Mouse (Mus musculus) CH12.LX (cell line): ENCODE results near the gene Zfp688. TPM values are rescaled to one million over a fixed set of nuclear protein-coding genes. Genes with fewer than 3 reads are reported as not detected.

Source experiments
- DNase-seq: peaks from one replicate; pipeline ENCODE4 v3.0.0-alpha.2; 2013; ENCODE audit errors: extremely low read depth
- H3K27ac ChIP-seq: 2 replicates; pipeline ENCODE4 v1.5.1; 2012; ENCODE audit warnings: low read depth, mild to moderate bottlenecking, control low read depth, moderate library complexity; ENCODE audit not compliant: insufficient read depth
- H3K27me3 ChIP-seq: replicated peaks from 2 replicates; pipeline ENCODE3; 2012; ENCODE audit warnings: inconsistent platforms
- H3K36me3 ChIP-seq, 2 experiments: replicated peaks in 1 of 2; 2 replicates each; pipeline versions ENCODE3 to v1.6.1; 2012; ENCODE audit warnings: inconsistent platforms in 1 of 2, low read length in 1 of 2, mild to moderate bottlenecking in 1 of 2, mixed read lengths in 1 of 2, moderate library complexity in 1 of 2; ENCODE audit not compliant: control insufficient read depth in 1 of 2, insufficient read depth in 1 of 2
- H3K4me1 ChIP-seq, 2 experiments: 2 replicates each; pipeline ENCODE4 v1.6.1; 2012; ENCODE audit warnings: inconsistent platforms in 1 of 2, moderate library complexity in 1 of 2; ENCODE audit not compliant: insufficient read depth in 2 of 2, control insufficient read depth in 1 of 2
- H3K4me2 ChIP-seq: 2 replicates; pipeline ENCODE4 v1.6.1; 2012; ENCODE audit warnings: low read depth, mild to moderate bottlenecking, control low read depth; ENCODE audit not compliant: poor library complexity, insufficient read depth, severe bottlenecking
- H3K4me3 ChIP-seq, 3 experiments: fragments of 150-350 bp in 1 of 3; sonication (generic) in 1 of 3; replicated peaks in 1 of 3; 2 replicates each; pipeline versions ENCODE3 to v1.5.1; 2011 to 2012; ENCODE audit warnings: low read depth in 2 of 3, low read length in 2 of 3, mild to moderate bottlenecking in 2 of 3, moderate library complexity in 2 of 3, control low read depth in 1 of 3, improper control_type of control experiment in 1 of 3, inconsistent platforms in 1 of 3, mixed read lengths in 1 of 3; ENCODE audit not compliant: poor library complexity in 1 of 3
- H3K79me2 ChIP-seq: replicated peaks from 2 replicates; pipeline ENCODE4 v1.6.1; 2012; ENCODE audit warnings: mild to moderate bottlenecking, moderate library complexity; ENCODE audit not compliant: control insufficient read depth, poor library complexity, insufficient read depth, severe bottlenecking; ENCODE audit errors: extremely low read depth
- H3K9ac ChIP-seq: 2 replicates; pipeline ENCODE4 v1.6.1; 2012; ENCODE audit warnings: low read depth, mild to moderate bottlenecking, control low read depth, moderate library complexity; ENCODE audit not compliant: insufficient read depth
- H3K9me3 ChIP-seq: replicated peaks from 2 replicates; pipeline ENCODE3; 2012; ENCODE audit warnings: low read length, inconsistent platforms, mixed read lengths
- CHD1 ChIP-seq: IDR thresholded peaks from 2 replicates; pipeline ENCODE4 v1.6.1; 2012; ENCODE audit warnings: low read depth, low read length, improper control_type of control experiment, inconsistent platforms
- CHD2 ChIP-seq: IDR thresholded peaks from 2 replicates; pipeline ENCODE4 v1.6.1; 2011; ENCODE audit warnings: low read length, improper control_type of control experiment
- E2F4 ChIP-seq: IDR thresholded peaks from 2 replicates; pipeline ENCODE4 v1.6.1; 2011; ENCODE audit warnings: low read depth, low read length, improper control_type of control experiment; ENCODE audit not compliant: insufficient replicate concordance
- ELF1 ChIP-seq: IDR thresholded peaks from 2 replicates; pipeline ENCODE4 v1.6.1; 2014; ENCODE audit warnings: low read depth, mild to moderate bottlenecking, inconsistent platforms, low read length, improper control_type of control experiment
- EP300 ChIP-seq: IDR thresholded peaks from 2 replicates; pipeline ENCODE4 v1.6.1; 2011; ENCODE audit warnings: low read length, improper control_type of control experiment
- JUN ChIP-seq: IDR thresholded peaks from 2 replicates; pipeline ENCODE4 v1.6.1; 2011; ENCODE audit warnings: low read depth, mild to moderate bottlenecking, low read length, improper control_type of control experiment, moderate library complexity; ENCODE audit not compliant: insufficient read depth
- JUND ChIP-seq: conservative IDR thresholded peaks from 2 replicates; pipeline ENCODE4 v1.6.1; 2011; ENCODE audit warnings: low read depth, low read length, improper control_type of control experiment
- MAFK ChIP-seq: IDR thresholded peaks from 2 replicates; pipeline ENCODE4 v1.6.1; 2011; ENCODE audit warnings: low read length, improper control_type of control experiment; ENCODE audit not compliant: insufficient replicate concordance
- MAX ChIP-seq: IDR thresholded peaks from 2 replicates; pipeline ENCODE4 v1.6.1; 2011; ENCODE audit warnings: low read length, improper control_type of control experiment
- MAZ ChIP-seq: IDR thresholded peaks from 2 replicates; pipeline ENCODE4 v1.6.1; 2012; ENCODE audit warnings: low read depth, mild to moderate bottlenecking, inconsistent platforms, low read length, improper control_type of control experiment, moderate library complexity
- MYC ChIP-seq: IDR thresholded peaks from 2 replicates; pipeline ENCODE4 v1.6.1; 2011; ENCODE audit warnings: low read depth, mild to moderate bottlenecking, improper control_type of control experiment, low read length
- NRF1 ChIP-seq: IDR thresholded peaks from 2 replicates; pipeline ENCODE4 v1.6.1; 2014; ENCODE audit warnings: low read depth, mild to moderate bottlenecking, inconsistent platforms, low read length, improper control_type of control experiment, moderate library complexity
- PAX5 ChIP-seq: IDR thresholded peaks from 2 replicates; pipeline ENCODE4 v1.6.1; 2012; ENCODE audit warnings: low read length, inconsistent platforms, mixed read lengths
- POLR2A ChIP-seq: IDR thresholded peaks from 2 replicates; pipeline ENCODE4 v1.6.1; 2011; ENCODE audit warnings: low read depth, mild to moderate bottlenecking, improper control_type of control experiment, low read length
- POLR2AphosphoS2 ChIP-seq: IDR thresholded peaks from 2 replicates; pipeline ENCODE4 v1.6.1; 2011; ENCODE audit warnings: low read depth, low read length, improper control_type of control experiment
- RAD21 ChIP-seq: IDR thresholded peaks from 2 replicates; pipeline ENCODE4 v1.6.1; 2011; ENCODE audit warnings: low read depth, mild to moderate bottlenecking, low read length, improper control_type of control experiment, moderate library complexity
- RCOR1 ChIP-seq: conservative IDR thresholded peaks from 2 replicates; pipeline ENCODE4 v1.6.1; 2012; ENCODE audit warnings: low read depth, mild to moderate bottlenecking, inconsistent platforms, low read length, improper control_type of control experiment
- TCF12 ChIP-seq: IDR thresholded peaks from 2 replicates; pipeline ENCODE4 v1.6.1; 2014; ENCODE audit warnings: low read depth, mild to moderate bottlenecking, inconsistent platforms, low read length, improper control_type of control experiment
- UBTF ChIP-seq: IDR thresholded peaks from 2 replicates; pipeline ENCODE4 v1.6.1; 2012; ENCODE audit warnings: low read depth, mild to moderate bottlenecking, inconsistent platforms, low read length, improper control_type of control experiment, moderate library complexity
- USF1 ChIP-seq: IDR thresholded peaks from 2 replicates; pipeline ENCODE4 v1.6.1; 2014; ENCODE audit warnings: low read depth, mild to moderate bottlenecking, inconsistent platforms, low read length, improper control_type of control experiment
- USF2 ChIP-seq: conservative IDR thresholded peaks from 2 replicates; pipeline ENCODE4 v1.6.1; 2011; ENCODE audit warnings: low read depth, low read length, improper control_type of control experiment
- ZC3H11A ChIP-seq: IDR thresholded peaks from 2 replicates; pipeline ENCODE4 v1.6.1; 2012; ENCODE audit warnings: low read depth, mild to moderate bottlenecking, inconsistent platforms, low read length, improper control_type of control experiment
- dilution Hi-C: fragments of 300-500 bp; cut with MboI; formaldehyde crosslinking; loops from 2 replicates; pipeline ENCODE4 v1.14.3; 2020; ENCODE audit warnings: low sequenced_read_pairs; ENCODE audit not compliant: extremely low pct_unique_long_range_greater_than_20kb, extremely low pct_ligation_motif_present
- in situ Hi-C: fragments of 300-500 bp; cut with MboI; formaldehyde crosslinking; loops from 3 replicates; pipeline ENCODE4 v1.14.3; 2019; ENCODE audit warnings: low sequenced_read_pairs, low pct_ligation_motif_present, low pct_unique_long_range_greater_than_20kb, mixed read lengths
- polyA plus RNA-seq: library from polyadenylated mRNA; unstranded; fragments of >175 nt; gene quantifications from 2 replicates; pipeline ENCODE4 v1.2.1, GENCODE M21; 2012; ENCODE audit warnings: low read depth; ENCODE audit not compliant: insufficient read length
- total RNA-seq, 2 experiments: library from RNA; depleted of rRNA; stranded (reverse); fragments of 300-350 nt in 1 of 2; fragments of >200 nt in 1 of 2; gene quantifications; 2 replicates each; pipeline ENCODE4 v1.2.3; 2012 to 2014

Gene Zfp688
- total and polyA plus RNA-seq, 3 experiments, result 12.4 to 21.3 (median 18.7) TPM

DNA sequence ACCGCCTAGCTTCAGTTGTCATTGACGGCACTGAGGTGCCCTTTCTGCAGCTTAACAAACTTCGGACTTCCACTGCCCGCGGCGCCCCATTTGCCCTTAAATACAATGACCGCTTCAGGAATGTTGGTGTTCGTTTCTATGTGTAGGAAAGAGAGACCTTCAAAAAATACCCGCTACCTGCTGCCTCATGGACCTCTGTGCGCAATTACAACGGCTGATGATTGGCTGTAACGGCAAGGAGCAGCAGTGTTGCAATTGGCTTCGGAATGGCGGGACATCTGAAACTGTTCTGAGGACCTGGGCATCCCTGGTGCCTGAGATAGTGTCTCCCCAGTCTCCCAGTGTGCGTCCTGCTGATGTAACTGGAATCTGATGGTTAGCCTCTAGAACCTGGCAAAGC lies 379 bp upstream of the Zfp688 start:
- Histone ChIP-seq H3K79me2 (peaks cover 5% of the 10 kb centered on the region), H3K4me3 (peak overlapping the region in 2 of 3 experiments; percentile 82), H3K27me3 (peaks cover 8% of the 10 kb centered on the region), H3K9ac (no peak overlapping the region), H3K36me3 (peaks cover 11 to 28% of the 10 kb centered on the region in 2 experiments), H3K4me2 (peak overlapping the region; percentile 77), H3K27ac (no peak overlapping the region), H3K9me3 (peaks cover 5% of the 10 kb centered on the region), H3K4me1 (peaks cover 4 to 22% of the 10 kb centered on the region in 2 experiments; a peak in 2 of 4 replicates)
- dilution Hi-C loops, result no loop called here
- TF ChIP-seq MAZ (no peak), JUN (no peak), RAD21 (no peak), POLR2A (no peak), USF1 (no peak), UBTF (no peak), USF2 (no peak), MAX (no peak), MAFK (no peak), NRF1 (no peak), POLR2AphosphoS2 (no peak), ELF1 (no peak), MYC (no peak), TCF12 (no peak), CHD2 (no peak), RCOR1 (no peak), E2F4 (no peak)
- in situ Hi-C loops, result loop anchor here (5.0 kb wide), 1 partner anchor 35 kb away; the partner anchor contains the start of gene Prr14
- no peak for DNase-seq

DNA sequence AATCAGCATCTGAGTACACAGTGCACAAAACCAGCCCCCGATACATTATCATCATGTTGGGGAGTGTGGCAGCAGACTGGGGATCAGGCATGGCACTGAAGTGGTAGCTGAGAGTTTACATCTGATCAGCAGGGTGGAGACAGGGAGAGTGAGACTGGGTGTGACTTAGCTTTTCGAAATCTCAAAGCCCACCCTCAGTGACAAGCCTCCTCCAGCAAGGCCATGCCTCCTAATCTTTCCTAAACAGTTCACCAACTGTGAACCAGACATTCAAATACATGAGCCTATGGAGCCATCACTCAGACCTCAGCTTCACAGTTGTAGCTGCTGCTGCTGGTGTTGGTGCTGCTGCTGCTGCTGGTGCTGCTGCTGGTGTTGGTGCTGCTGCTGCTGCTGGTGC lies 10.4 kb downstream of the Zfp688 start:
- no peaks in the 10 kb centered on the region for H3K79me2 ChIP-seq
- no peak for TF ChIP-seq TCF12
- no peak for TF ChIP-seq MAZ
- TF ChIP-seq CHD1, result no peak
- TF ChIP-seq EP300, result no peak
- no peak for TF ChIP-seq ELF1
- no peak for TF ChIP-seq JUND
- no peak for TF ChIP-seq NRF1
- no peak for TF ChIP-seq ZC3H11A
- TF ChIP-seq PAX5, result no peak
- TF ChIP-seq, all 38 proteins: peak for 0
- H3K9me3 ChIP-seq, result peaks cover 5% of the 10 kb centered on the region
- no peak overlapping the region for H3K4me2 ChIP-seq
- H3K27me3 ChIP-seq, result no peaks in the 10 kb centered on the region
- in situ Hi-C loops, result no loop called here
- H3K9ac ChIP-seq, result no peak overlapping the region
- H3K27ac ChIP-seq, result no peak overlapping the region
- H3K36me3 ChIP-seq, result peaks cover 0 to 4% of the 10 kb centered on the region in 2 experiments
- no peak overlapping the region for H3K4me3 ChIP-seq
- no peak for DNase-seq
- peaks cover 0 to 11% of the 10 kb centered on the region in 2 experiments; a peak in 2 of 4 replicates for H3K4me1 ChIP-seq
- dilution Hi-C loops, result no loop called here
